Mouse (Mus musculus): Measurements from ENCODE around the gene Shc2.

DNA sequence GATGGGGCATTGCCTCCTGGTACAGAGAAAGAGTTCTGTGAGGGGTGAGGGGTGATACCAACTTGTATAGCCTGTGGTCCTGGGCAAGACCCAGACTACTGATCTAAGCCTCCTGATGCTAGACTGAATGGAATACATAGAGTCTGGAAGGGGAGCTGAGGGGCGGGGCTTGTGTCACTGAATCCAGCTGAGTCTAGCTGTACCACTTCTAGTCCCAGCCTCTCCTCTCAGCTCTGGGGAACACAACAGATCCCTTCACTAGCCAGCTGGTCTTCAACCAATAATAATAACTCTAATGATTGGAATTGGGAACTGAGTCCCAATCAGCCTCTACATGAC is 23.4 kb downstream of the Shc2 start:
- TF ChIP-seq CTCF (IDR thresholded peaks at IDR 0.05) (no peak), EP300 (IDR thresholded peaks at IDR 0.05) (no peak)
